Mouse (Mus musculus) neural tube, embryonic 15.5 days (tissue): Measurements from ENCODE around the gene Tada1. TPM values are rescaled to one million over a fixed set of nuclear protein-coding genes. Genes with fewer than 3 reads are reported as not detected.

Experiments used
- ATAC-seq: fragments of 200-750 bp; cut with Nextera tagmentation; 2 replicates; pipeline ENCODE4 v1.8.0; 2017; ENCODE audit warnings: mild to moderate bottlenecking, moderate TSS enrichment, moderate library complexity; ENCODE audit not compliant: low FRiP score
- H3K27ac ChIP-seq: fragments of 300-500 bp; sonication (generic); replicated peaks from 2 replicates; pipeline ENCODE4 v1.5.1; 2015; ENCODE audit warnings: mild to moderate bottlenecking, inconsistent platforms
- H3K27me3 ChIP-seq: fragments of 300-500 bp; sonication (generic); replicated peaks from 2 replicates; pipeline ENCODE4 v1.6.1; 2015; ENCODE audit warnings: inconsistent platforms
- H3K36me3 ChIP-seq: fragments of 300-500 bp; sonication (generic); 2 replicates; pipeline ENCODE4 v1.6.1; 2015; ENCODE audit warnings: inconsistent platforms
- H3K4me1 ChIP-seq: fragments of 300-500 bp; sonication (generic); 2 replicates; pipeline ENCODE4 v1.6.1; 2015; ENCODE audit warnings: inconsistent platforms
- H3K4me2 ChIP-seq: fragments of 300-500 bp; sonication (generic); 2 replicates; pipeline ENCODE4 v1.6.1; 2015; ENCODE audit warnings: inconsistent platforms, mild to moderate bottlenecking, moderate library complexity
- H3K4me3 ChIP-seq: fragments of 300-500 bp; sonication (generic); replicated peaks from 2 replicates; pipeline ENCODE4 v1.5.1; 2015; ENCODE audit warnings: mild to moderate bottlenecking, inconsistent platforms
- H3K9ac ChIP-seq: fragments of 300-500 bp; sonication (generic); replicated peaks from 2 replicates; pipeline ENCODE4 v1.6.1; 2015; ENCODE audit warnings: mild to moderate bottlenecking, inconsistent platforms
- H3K9me3 ChIP-seq: fragments of 300-500 bp; sonication (generic); replicated peaks from 2 replicates; pipeline ENCODE4 v1.6.1; 2016; ENCODE audit warnings: inconsistent platforms
- WGBS: fragments of 180-500 bp; shearing (Covaris S2); methylation state at CpG from one replicate; pipeline ENCODE4 v1.1.7; 2015; ENCODE audit warnings: mixed read lengths; 5-methylcytosine and 5-hydroxymethylcytosine counted together
- polyA plus RNA-seq: library from polyadenylated mRNA; unstranded; fragments of >200 nt; fragmentation: Nextera tagmentation; extraction: Ambion mirVana; gene quantifications from 2 replicates; pipeline ENCODE4 v1.2.1, GENCODE M21; 2015

Tada1 gene
- 69.3 and 72.4 TPM in 2 replicates for polyA plus RNA-seq

- peak; percentile 95 for ATAC-seq
- H3K4me2 ChIP-seq, result peak within 1 kb of the TSS; percentile 81
- H3K9me3 ChIP-seq, result no peaks in the 10 kb centered on the region
- H3K9ac ChIP-seq, result peak within 1 kb of the TSS; percentile 94
- H3K27ac ChIP-seq, result peak within 1 kb of the TSS; percentile 94
- peaks cover 25% of the 10 kb centered on the region for H3K4me1 ChIP-seq
- WGBS, result under 1% methylated on average over 64 of the region's 81 CpGs
- H3K27me3 ChIP-seq, result no peaks in the 10 kb centered on the region
- H3K36me3 ChIP-seq, result peaks cover 16% of the 10 kb centered on the region
- H3K4me3 ChIP-seq, result peak within 1 kb of the TSS; percentile 98
These were observed at the start of gene Tada1 for GRCm38 (mm10) chr1:166379013-166379629. Tada1 (plus strand) TSS chr1:166379097.

GRCm38 (mm10) chr1:166330752-166331151 is 48.1 kb upstream of the Tada1 start:
- WGBS, result 57% methylated on average over 3 of the region's 3 CpGs
- ATAC-seq, result no peak

GRCm38 (mm10) chr1:166339110-166339509 is 39.8 kb upstream of the Tada1 start:
- Histone ChIP-seq H3K9ac (no peak overlapping the region), H3K27ac (no peak overlapping the region), H3K27me3 (no peaks in the 10 kb centered on the region; the same call in none of the 2 replicates), H3K4me3 (no peak overlapping the region), H3K36me3 (no peaks in the 10 kb centered on the region), H3K4me1 (peaks cover 2% of the 10 kb centered on the region), H3K4me2 (no peak overlapping the region), H3K9me3 (no peaks in the 10 kb centered on the region)
- WGBS, result 82% methylated on average over 6 of the region's 6 CpGs
- no peak for ATAC-seq

More at GRCm38 (mm10) chr1:166330752-166331151, 48.1 kb upstream of the Tada1 start:
- H3K4me1 ChIP-seq, result peaks cover 12% of the 10 kb centered on the region; the same call in 1 of the 2 replicates
- H3K4me2 ChIP-seq, result no peak overlapping the region
- H3K27ac ChIP-seq, result no peak overlapping the region
- H3K9me3 ChIP-seq, result no peaks in the 10 kb centered on the region
- no peak overlapping the region for H3K9ac ChIP-seq
- no peak overlapping the region for H3K4me3 ChIP-seq
- no peaks in the 10 kb centered on the region for H3K27me3 ChIP-seq
- H3K36me3 ChIP-seq, result no peaks in the 10 kb centered on the region

GRCm38 (mm10) chr1:166342060-166342459 is 36.8 kb upstream of the Tada1 start:
- no peak overlapping the region for H3K4me3 ChIP-seq
- H3K36me3 ChIP-seq, result no peaks in the 10 kb centered on the region
- 87% methylated on average over 2 of the region's 2 CpGs for WGBS
- H3K9ac ChIP-seq, result no peak overlapping the region
- H3K27me3 ChIP-seq, result peaks cover 6% of the 10 kb centered on the region
- no peaks in the 10 kb centered on the region for H3K9me3 ChIP-seq
- H3K4me2 ChIP-seq, result no peak overlapping the region
- H3K4me1 ChIP-seq, result peaks cover 9% of the 10 kb centered on the region
- H3K27ac ChIP-seq, result no peak overlapping the region
- ATAC-seq, result no peak

GRCm38 (mm10) chr1:166342539-166342938 is 36.4 kb upstream of the Tada1 start:
- Histone ChIP-seq H3K4me2 (no peak overlapping the region), H3K9ac (no peak overlapping the region), H3K36me3 (no peaks in the 10 kb centered on the region), H3K9me3 (no peaks in the 10 kb centered on the region), H3K27me3 (peaks cover 8% of the 10 kb centered on the region), H3K4me1 (peaks cover 9% of the 10 kb centered on the region), H3K4me3 (no peak overlapping the region), H3K27ac (no peak overlapping the region)
- 88% methylated on average over 1 of the region's 1 CpGs for WGBS
- no peak for ATAC-seq

- Histone ChIP-seq H3K4me3 (no peak overlapping the region), H3K4me1 (peaks cover 9% of the 10 kb centered on the region), H3K27ac (0 out of 2 replicates have a peak overlapping the region, but pooled peaks have one; percentile 9), H3K36me3 (no peaks in the 10 kb centered on the region), H3K4me2 (no peak overlapping the region), H3K9me3 (no peaks in the 10 kb centered on the region), H3K9ac (no peak overlapping the region), H3K27me3 (peaks cover 8% of the 10 kb centered on the region)
- WGBS, result 42% methylated on average over 5 of the region's 5 CpGs
- no peak for ATAC-seq
These were observed 35.3 kb upstream of the Tada1 start for GRCm38 (mm10) chr1:166343586-166343985.

GRCm38 (mm10) chr1:166344300-166345077 is 34.4 kb upstream of the Tada1 start:
- Histone ChIP-seq H3K4me2 (no peak overlapping the region), H3K36me3 (no peaks in the 10 kb centered on the region), H3K4me3 (no peak overlapping the region), H3K4me1 (peaks cover 9% of the 10 kb centered on the region), H3K9ac (no peak overlapping the region), H3K27ac (0 out of 2 replicates have a peak overlapping the region, but pooled peaks have one; percentile 37), H3K27me3 (peaks cover 8% of the 10 kb centered on the region), H3K9me3 (no peaks in the 10 kb centered on the region)
- WGBS, result 27% methylated on average over 8 of the region's 8 CpGs
- ATAC-seq, result peak; percentile 76

GRCm38 (mm10) chr1:166345602-166346001 is 33.3 kb upstream of the Tada1 start:
- Histone ChIP-seq H3K27ac (no peak overlapping the region), H3K9ac (no peak overlapping the region), H3K4me2 (no peak overlapping the region), H3K4me3 (no peak overlapping the region), H3K36me3 (no peaks in the 10 kb centered on the region), H3K4me1 (peaks cover 9% of the 10 kb centered on the region), H3K9me3 (no peaks in the 10 kb centered on the region), H3K27me3 (peaks cover 8% of the 10 kb centered on the region)
- WGBS, result 95% methylated on average over 6 of the region's 6 CpGs
- no peak for ATAC-seq

- H3K27ac ChIP-seq, result no peak overlapping the region
- no peak overlapping the region for H3K4me2 ChIP-seq
- H3K27me3 ChIP-seq, result peaks cover 8% of the 10 kb centered on the region
- H3K4me1 ChIP-seq, result peaks cover 9% of the 10 kb centered on the region
- H3K9ac ChIP-seq, result no peak overlapping the region
- 86% methylated on average over 3 of the region's 3 CpGs for WGBS
- ATAC-seq, result no peak
- no peaks in the 10 kb centered on the region for H3K36me3 ChIP-seq
- no peaks in the 10 kb centered on the region for H3K9me3 ChIP-seq
- no peak overlapping the region for H3K4me3 ChIP-seq
These were observed 32.0 kb upstream of the Tada1 start for GRCm38 (mm10) chr1:166346906-166347305.

GRCm38 (mm10) chr1:166349341-166349740 is 29.6 kb upstream of the Tada1 start:
- Histone ChIP-seq H3K27me3 (peaks cover 8% of the 10 kb centered on the region), H3K4me1 (peaks cover 4% of the 10 kb centered on the region), H3K27ac (no peak overlapping the region), H3K36me3 (no peaks in the 10 kb centered on the region), H3K4me2 (no peak overlapping the region), H3K4me3 (no peak overlapping the region), H3K9me3 (no peaks in the 10 kb centered on the region), H3K9ac (no peak overlapping the region)
- ATAC-seq, result no peak
- WGBS, result 68% methylated on average over 3 of the region's 3 CpGs

GRCm38 (mm10) chr1:166349751-166350150 is 29.1 kb upstream of the Tada1 start:
- Histone ChIP-seq H3K27ac (no peak overlapping the region), H3K9ac (no peak overlapping the region), H3K4me2 (no peak overlapping the region), H3K4me1 (no peaks in the 10 kb centered on the region), H3K27me3 (peaks cover 8% of the 10 kb centered on the region), H3K9me3 (no peaks in the 10 kb centered on the region), H3K36me3 (no peaks in the 10 kb centered on the region), H3K4me3 (no peak overlapping the region)
- no peak for ATAC-seq
- WGBS, result 76% methylated on average over 11 of the region's 11 CpGs
